Mouse (Mus musculus): ENCODE measurements at regions not wholly inside any gene's neighbourhood (a gene's known extent, or its start where the extent isn't known, plus 50 kb on each side); places are given as distances from the start of the nearest gene placed in this dataset.

- Histone ChIP-seq H3K9me3 (ENCODE audit: control insufficient read depth, low read length) (no peaks in the 10 kb centered on the region), H3K36me3 (ENCODE audit: control insufficient read depth, insufficient read depth, low read length) (no peaks in the 10 kb centered on the region), H3K9ac (ENCODE audit: low read depth, low read length, severe bottlenecking) (no peak overlapping the region), H3K4me3 (replicated peaks; ENCODE audit: low read length) (no peak overlapping the region), H3K4me1 (ENCODE audit: control insufficient read depth, insufficient read depth, low read length) (no peaks in the 10 kb centered on the region), H3K4me2 (replicated peaks; ENCODE audit: low read depth, low read length, severe bottlenecking) (no peak overlapping the region), H3K27ac (replicated peaks; ENCODE audit: low read depth, low read length) (no peak overlapping the region), H3K27me3 (ENCODE audit: control insufficient read depth, insufficient read depth, low read length) (no peaks in the 10 kb centered on the region)
- ATAC-seq (ENCODE audit: low FRiP score, low read depth) (no peak), DNase-seq (ENCODE audit: low spot score) (no peak)
- no peak for TF ChIP-seq POLR2A (IDR thresholded peaks at IDR 0.05; ENCODE audit: borderline replicate concordance, extremely low read depth, insufficient read depth, insufficient read length)
- 71% methylated on average over 2 of the region's 2 CpGs for WGBS
Observed at GRCm38 (mm10) chr7:51259160-51259831, 251.5 kb upstream of the Ano5 start.

DNA sequence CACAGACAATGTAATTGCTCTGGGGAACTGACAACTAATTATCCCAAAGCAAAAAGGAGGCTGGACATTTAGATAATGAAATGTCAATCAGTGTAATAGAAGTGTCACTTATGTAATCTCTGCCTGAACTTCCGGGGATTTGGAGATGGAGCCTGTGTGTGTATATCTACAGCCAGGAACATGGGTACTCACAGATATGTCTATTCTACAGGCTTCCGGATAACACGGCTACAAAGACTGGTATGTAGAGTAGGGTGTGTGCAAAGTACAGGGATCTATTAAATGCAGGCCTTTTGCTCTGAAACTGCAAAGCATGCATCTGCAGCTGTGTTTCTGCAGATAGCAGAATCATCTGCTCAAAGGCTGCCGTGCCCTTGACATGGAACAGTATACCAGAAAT lies 246.7 kb upstream of the Ano5 start:
- no peak for TF ChIP-seq POLR2A (IDR thresholded peaks at IDR 0.05; ENCODE audit: borderline replicate concordance, extremely low read depth, insufficient read depth, insufficient read length)

DNA sequence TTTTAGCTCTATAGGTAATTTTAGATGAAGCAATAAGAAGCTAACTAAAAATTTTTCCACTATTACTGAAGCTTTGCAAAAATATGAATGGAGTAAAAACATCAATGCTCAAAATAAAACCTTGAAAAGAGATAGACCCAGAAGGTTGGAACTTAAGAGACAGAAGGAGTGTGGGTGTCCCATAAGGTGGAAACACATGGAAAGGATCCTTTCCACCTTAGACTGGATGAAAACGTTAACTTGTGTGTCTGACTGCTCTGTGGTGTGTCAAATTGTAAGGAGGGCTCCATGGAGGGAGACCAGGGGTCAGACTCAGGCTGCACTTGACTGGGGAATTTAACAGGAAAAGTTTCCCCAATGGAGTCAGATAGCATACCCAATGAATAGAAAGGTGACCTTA lies 244.9 kb upstream of the Ano5 start:
- DNase-seq (ENCODE audit: low spot score) (no peak), ATAC-seq (ENCODE audit: low FRiP score, low read depth) (no peak)
- no peak overlapping the region for H3K27ac ChIP-seq (replicated peaks; ENCODE audit: low read depth, low read length)
- no peak overlapping the region for H3K4me3 ChIP-seq (replicated peaks; ENCODE audit: low read length)
- no peak overlapping the region for H3K4me2 ChIP-seq (replicated peaks; ENCODE audit: low read depth, low read length, severe bottlenecking)
- H3K4me1 ChIP-seq (ENCODE audit: control insufficient read depth, insufficient read depth, low read length) = no peaks in the 10 kb centered on the region
- no peaks in the 10 kb centered on the region for H3K27me3 ChIP-seq (ENCODE audit: control insufficient read depth, insufficient read depth, low read length)
- WGBS = 75% methylated on average over 1 of the region's 1 CpGs
- TF ChIP-seq POLR2A (IDR thresholded peaks at IDR 0.05; ENCODE audit: borderline replicate concordance, extremely low read depth, insufficient read depth, insufficient read length) = no peak
- H3K9ac ChIP-seq (ENCODE audit: low read depth, low read length, severe bottlenecking) = no peak overlapping the region
- H3K9me3 ChIP-seq (ENCODE audit: control insufficient read depth, low read length) = no peaks in the 10 kb centered on the region
- no peaks in the 10 kb centered on the region for H3K36me3 ChIP-seq (ENCODE audit: control insufficient read depth, insufficient read depth, low read length)

More for the DNA sequence above, 246.7 kb upstream of the Ano5 start:
- Histone ChIP-seq H3K4me3 (replicated peaks; ENCODE audit: low read length) (no peak overlapping the region), H3K27ac (replicated peaks; ENCODE audit: low read depth, low read length) (no peak overlapping the region), H3K4me1 (ENCODE audit: control insufficient read depth, insufficient read depth, low read length) (no peaks in the 10 kb centered on the region), H3K9me3 (ENCODE audit: control insufficient read depth, low read length) (no peaks in the 10 kb centered on the region), H3K9ac (ENCODE audit: low read depth, low read length, severe bottlenecking) (no peak overlapping the region), H3K36me3 (ENCODE audit: control insufficient read depth, insufficient read depth, low read length) (no peaks in the 10 kb centered on the region), H3K4me2 (replicated peaks; ENCODE audit: low read depth, low read length, severe bottlenecking) (no peak overlapping the region), H3K27me3 (ENCODE audit: control insufficient read depth, insufficient read depth, low read length) (no peaks in the 10 kb centered on the region)
- no peak for ATAC-seq (ENCODE audit: low FRiP score, low read depth)
- DNase-seq (ENCODE audit: low spot score) = no peak
- WGBS = 76% methylated on average over 4 of the region's 4 CpGs

- no peaks in the 10 kb centered on the region for H3K4me1 ChIP-seq (ENCODE audit: control insufficient read depth, insufficient read depth, low read length)
- H3K4me3 ChIP-seq (replicated peaks; ENCODE audit: low read length) = no peak overlapping the region
- H3K27me3 ChIP-seq (ENCODE audit: control insufficient read depth, insufficient read depth, low read length) = no peaks in the 10 kb centered on the region
- H3K36me3 ChIP-seq (ENCODE audit: control insufficient read depth, insufficient read depth, low read length) = no peaks in the 10 kb centered on the region
- TF ChIP-seq POLR2A (IDR thresholded peaks at IDR 0.05; ENCODE audit: borderline replicate concordance, extremely low read depth, insufficient read depth, insufficient read length) = no peak
- DNase-seq (ENCODE audit: low spot score) (no peak), ATAC-seq (ENCODE audit: low FRiP score, low read depth) (no peak)
- no peak overlapping the region for H3K9ac ChIP-seq (ENCODE audit: low read depth, low read length, severe bottlenecking)
- H3K4me2 ChIP-seq (replicated peaks; ENCODE audit: low read depth, low read length, severe bottlenecking) = no peak overlapping the region
- WGBS = 69% methylated on average over 5 of the region's 5 CpGs
- no peak overlapping the region for H3K27ac ChIP-seq (replicated peaks; ENCODE audit: low read depth, low read length)
- no peaks in the 10 kb centered on the region for H3K9me3 ChIP-seq (ENCODE audit: control insufficient read depth, low read length)
Observed at GRCm38 (mm10) chr7:51266879-51267278, 243.9 kb upstream of the Ano5 start.

DNA sequence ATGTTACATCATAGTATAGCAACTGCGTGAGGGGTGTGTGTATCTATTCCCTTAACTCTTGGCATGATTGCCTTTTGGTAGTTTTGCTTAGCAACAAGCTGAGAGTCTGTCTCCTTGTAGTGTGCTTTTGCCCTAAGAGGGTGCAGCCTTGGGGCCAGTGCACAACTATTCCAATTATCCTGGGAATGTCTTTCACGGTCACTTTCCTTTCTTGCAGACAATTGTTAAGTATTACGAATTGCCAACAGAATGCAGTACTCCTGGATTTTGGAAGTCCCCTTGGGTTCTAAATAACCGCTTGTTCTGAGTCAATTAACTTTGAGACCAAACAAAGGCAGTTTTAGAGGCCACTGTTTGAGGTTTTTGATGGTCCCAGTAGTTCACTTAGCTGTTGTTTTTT lies 242.1 kb upstream of the Ano5 start:
- DNase-seq (ENCODE audit: low spot score) = no peak
- no peak for TF ChIP-seq POLR2A (IDR thresholded peaks at IDR 0.05; ENCODE audit: borderline replicate concordance, extremely low read depth, insufficient read depth, insufficient read length)
- no peak for ATAC-seq (ENCODE audit: low FRiP score, low read depth)
- no peaks in the 10 kb centered on the region for H3K9me3 ChIP-seq (ENCODE audit: control insufficient read depth, low read length)
- H3K36me3 ChIP-seq (ENCODE audit: control insufficient read depth, insufficient read depth, low read length) = no peaks in the 10 kb centered on the region
- H3K9ac ChIP-seq (ENCODE audit: low read depth, low read length, severe bottlenecking) = no peak overlapping the region
- H3K27ac ChIP-seq (replicated peaks; ENCODE audit: low read depth, low read length) = no peak overlapping the region
- H3K4me2 ChIP-seq (replicated peaks; ENCODE audit: low read depth, low read length, severe bottlenecking) = no peak overlapping the region
- no peaks in the 10 kb centered on the region for H3K4me1 ChIP-seq (ENCODE audit: control insufficient read depth, insufficient read depth, low read length)
- 55% methylated on average over 4 of the region's 4 CpGs for whole genome bisulfite sequencing
- H3K4me3 ChIP-seq (replicated peaks; ENCODE audit: low read length) = no peak overlapping the region
- H3K27me3 ChIP-seq (ENCODE audit: control insufficient read depth, insufficient read depth, low read length) = no peaks in the 10 kb centered on the region
